Mouse (Mus musculus) splenic B cell, adult 2 months (primary cell): ENCODE measurements at regions not wholly inside any gene's neighbourhood (a gene's known extent, or its start where the extent isn't known, plus 50 kb on each side); places are given as distances from the start of the nearest gene placed in this dataset.

Source experiments
- DNase-seq: peaks from one replicate; pipeline ENCODE4 v3.0.0-alpha.2; 2011; ENCODE audit warnings: low read depth, low spot score
- H3K27me3 ChIP-seq: 2 replicates; pipeline ENCODE4 v1.6.1; 2012; ENCODE audit warnings: mild to moderate bottlenecking, low read length, moderate library complexity, mixed read lengths; ENCODE audit not compliant: control insufficient read depth, poor library complexity, insufficient read depth, severe bottlenecking
- H3K36me3 ChIP-seq: 2 replicates; pipeline ENCODE4 v1.6.1; 2012; ENCODE audit warnings: mild to moderate bottlenecking, low read length, moderate library complexity, mixed read lengths; ENCODE audit not compliant: control insufficient read depth, poor library complexity, insufficient read depth, severe bottlenecking

DNA sequence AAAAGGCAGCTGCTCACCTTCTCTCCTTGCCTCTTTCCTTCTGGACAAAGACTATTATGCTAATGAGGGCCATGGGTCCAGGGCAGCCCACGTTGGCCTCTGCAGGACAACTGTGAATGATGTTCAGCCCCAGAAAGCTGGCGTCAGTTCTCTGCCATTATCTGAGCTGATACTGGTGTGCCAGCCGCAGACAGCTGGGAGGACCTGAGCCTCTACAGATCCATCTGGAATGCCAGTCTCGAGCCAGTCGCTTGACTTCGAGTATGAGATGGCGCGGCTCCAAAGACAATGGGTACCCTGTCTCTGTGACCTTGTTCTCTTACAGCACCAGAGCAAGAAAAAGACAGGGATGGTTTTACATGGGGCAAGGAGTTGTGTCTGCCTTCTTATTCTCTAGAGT is 300.8 kb upstream of the Mki67 start:
- H3K36me3 ChIP-seq = no peaks in the 10 kb centered on the region
- no peak for DNase-seq
- H3K27me3 ChIP-seq = no peaks in the 10 kb centered on the region

DNA sequence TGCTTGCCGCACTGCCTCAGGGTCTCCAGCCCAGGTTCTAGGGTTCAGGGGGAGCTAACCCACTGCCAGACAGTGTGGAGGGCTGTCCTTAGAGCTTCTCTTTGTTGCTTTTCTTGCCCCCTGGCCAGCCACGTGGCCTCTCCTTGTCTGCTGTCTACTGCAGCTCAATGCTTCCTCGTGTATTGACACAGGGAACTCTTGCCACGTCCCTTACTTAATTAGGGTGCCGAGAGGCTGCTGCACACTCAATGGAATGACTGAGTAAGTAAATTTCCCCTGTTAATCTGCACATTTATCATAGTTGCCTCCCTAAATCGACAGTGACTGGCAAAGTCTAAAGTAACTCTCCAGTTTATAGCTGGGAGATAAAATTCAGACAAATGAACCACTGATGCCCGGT is 304.4 kb upstream of the Mki67 start:
- no peaks in the 10 kb centered on the region for H3K27me3 ChIP-seq
- DNase-seq = no peak

GRCm38 (mm10) chr7:136021071-136021470 is 304.9 kb upstream of the Mki67 start:
- DNase-seq = no peak
- H3K36me3 ChIP-seq = no peaks in the 10 kb centered on the region
- H3K27me3 ChIP-seq = no peaks in the 10 kb centered on the region

More for the DNA sequence above, 304.4 kb upstream of the Mki67 start:
- H3K36me3 ChIP-seq = no peaks in the 10 kb centered on the region

DNA sequence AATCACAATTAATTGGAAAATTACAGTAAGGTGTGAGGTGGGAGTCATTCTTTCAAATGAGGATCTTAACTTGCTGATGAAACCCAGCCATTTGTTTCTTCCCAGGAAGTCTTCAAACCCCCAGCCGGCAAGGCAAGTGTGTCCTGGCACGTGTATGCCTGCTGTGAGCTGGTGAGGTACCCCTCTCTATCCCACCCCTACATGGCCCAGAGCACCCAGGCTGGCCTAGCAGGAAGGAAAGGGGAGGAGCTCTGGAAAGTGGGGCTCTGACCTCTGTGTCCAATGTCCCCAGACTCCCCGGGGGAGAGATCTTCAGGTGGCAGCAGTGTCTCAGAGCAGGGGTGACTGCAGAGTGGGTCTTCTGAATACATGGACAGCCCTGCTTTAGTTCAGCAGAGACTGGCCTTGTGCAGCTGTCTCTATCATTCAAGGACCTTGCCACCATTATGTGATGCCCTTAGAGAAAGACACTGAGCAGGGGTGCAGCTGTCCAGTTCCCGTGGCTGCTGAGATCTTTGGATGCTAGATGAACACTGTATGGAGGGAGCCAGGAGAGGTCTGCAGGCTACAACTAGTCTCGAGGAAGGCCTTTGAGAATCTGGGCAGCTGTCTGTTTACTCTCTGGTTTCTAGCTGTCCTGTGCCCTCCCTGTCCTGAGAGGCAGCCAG is 306.8 kb upstream of the Mki67 start:
- DNase-seq = no peak
- no peaks in the 10 kb centered on the region for H3K36me3 ChIP-seq
- H3K27me3 ChIP-seq = no peaks in the 10 kb centered on the region

DNA sequence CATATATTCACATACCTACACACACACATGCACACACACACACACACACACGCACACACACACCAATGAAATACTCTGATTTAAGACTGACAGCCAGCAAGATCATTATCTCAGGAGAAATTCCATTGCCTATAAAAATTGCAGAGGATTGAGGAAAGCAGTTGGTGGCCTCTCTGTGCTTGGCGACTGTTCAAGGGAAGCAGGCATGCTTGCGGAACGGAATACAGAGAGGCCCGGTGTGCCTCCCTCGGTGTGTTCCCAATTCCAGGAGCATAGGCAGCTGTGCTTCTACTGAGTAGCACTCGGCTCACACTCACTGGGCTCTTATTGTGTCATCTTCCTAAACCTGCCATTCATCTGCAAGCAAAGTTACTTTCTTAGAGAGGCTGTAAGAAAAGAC is 310.3 kb upstream of the Mki67 start:
- H3K36me3 ChIP-seq = no peaks in the 10 kb centered on the region
- no peak for DNase-seq
- H3K27me3 ChIP-seq = no peaks in the 10 kb centered on the region

- DNase-seq = no peak
- Histone ChIP-seq H3K36me3 (no peaks in the 10 kb centered on the region), H3K27me3 (no peaks in the 10 kb centered on the region)
Observed at GRCm38 (mm10) chr7:136032026-136032425, 315.9 kb upstream of the Mki67 start.

GRCm38 (mm10) chr7:136033536-136033935 is 317.4 kb upstream of the Mki67 start:
- no peaks in the 10 kb centered on the region for H3K36me3 ChIP-seq
- no peak for DNase-seq

DNA sequence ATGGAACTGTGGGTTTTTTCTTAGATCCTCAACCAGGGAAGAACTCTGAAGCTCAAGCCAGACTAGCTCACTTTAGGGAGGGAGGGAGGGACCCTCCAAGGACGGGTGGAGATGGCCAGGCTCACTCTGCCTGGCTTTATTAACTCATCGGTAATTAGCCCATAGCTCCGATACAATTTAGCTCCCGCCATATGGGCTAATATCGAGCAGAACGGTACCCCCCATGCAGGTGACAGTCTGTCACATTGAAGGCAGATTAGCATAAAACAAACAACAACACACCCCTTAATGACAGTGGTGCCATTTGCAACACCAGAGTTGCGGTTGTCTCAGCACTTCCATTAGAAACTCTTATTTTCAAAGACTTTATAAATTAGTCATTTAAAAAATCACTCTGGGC is 319.6 kb upstream of the Mki67 start:
- no peak for DNase-seq
- no peaks in the 10 kb centered on the region for H3K27me3 ChIP-seq
- H3K36me3 ChIP-seq = no peaks in the 10 kb centered on the region

More at GRCm38 (mm10) chr7:136033536-136033935, 317.4 kb upstream of the Mki67 start:
- no peaks in the 10 kb centered on the region for H3K27me3 ChIP-seq

DNA sequence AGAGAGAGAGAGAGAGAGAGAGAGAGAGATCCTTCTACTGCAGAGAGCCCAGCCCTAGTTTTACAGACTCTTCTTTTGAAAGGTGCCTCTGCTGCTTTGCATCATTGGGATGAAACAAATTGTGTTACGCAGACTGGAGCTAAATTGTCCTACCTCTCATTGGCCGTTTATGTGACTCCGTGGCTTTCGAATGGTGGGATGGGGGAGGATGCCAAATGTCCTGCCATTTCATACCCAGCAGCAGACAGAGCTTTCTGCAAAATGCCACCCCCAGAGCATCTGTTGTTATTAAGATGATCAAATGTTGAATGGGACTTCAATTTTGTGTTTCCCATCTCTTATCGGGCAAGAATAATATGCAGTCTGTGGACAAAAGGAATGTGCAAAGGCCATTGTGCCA is 321.9 kb upstream of the Mki67 start:
- Histone ChIP-seq H3K36me3 (no peaks in the 10 kb centered on the region), H3K27me3 (no peaks in the 10 kb centered on the region)
- no peak for DNase-seq

GRCm38 (mm10) chr7:136038906-136039305 is 322.7 kb upstream of the Mki67 start:
- H3K27me3 ChIP-seq = no peaks in the 10 kb centered on the region
- H3K36me3 ChIP-seq = no peaks in the 10 kb centered on the region

GRCm38 (mm10) chr7:136041921-136042320 is 325.8 kb upstream of the Mki67 start:
- no peak for DNase-seq
- H3K36me3 ChIP-seq = no peaks in the 10 kb centered on the region

More at GRCm38 (mm10) chr7:136038906-136039305, 322.7 kb upstream of the Mki67 start:
- no peak for DNase-seq

DNA sequence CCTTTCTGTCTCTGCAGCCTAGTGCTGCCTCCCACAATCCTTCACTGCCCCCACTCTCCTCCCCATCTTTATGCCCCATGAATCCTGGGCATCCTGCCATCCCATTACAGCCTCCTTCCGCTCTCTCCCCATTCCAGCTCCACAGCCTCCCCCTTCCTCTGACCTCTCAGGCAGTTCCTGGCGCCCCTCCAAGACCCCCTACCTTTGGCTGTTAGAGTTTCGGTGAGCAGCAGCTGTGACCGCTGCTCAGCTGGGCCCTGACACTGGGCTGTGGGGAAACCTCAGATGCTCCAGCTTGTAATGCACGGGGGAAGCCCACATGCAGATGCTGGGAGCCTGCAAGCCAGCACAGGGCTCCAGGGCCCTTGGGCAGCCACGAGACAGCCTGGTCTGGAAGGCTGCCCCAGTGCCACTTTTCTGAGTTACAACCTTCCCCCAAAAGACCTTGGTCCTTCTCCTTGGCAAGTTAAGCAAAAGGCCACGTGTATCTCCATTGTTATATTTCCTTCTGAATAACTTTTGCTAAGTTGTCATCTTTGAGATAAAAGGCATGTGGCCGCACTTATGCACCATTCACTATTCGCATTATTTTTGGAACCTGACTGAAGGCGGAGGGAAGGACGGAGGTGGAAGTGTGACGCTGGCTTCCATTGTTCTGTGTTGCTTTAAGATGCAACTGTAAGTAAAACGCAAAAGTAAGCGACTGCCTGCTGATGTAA is 330.6 kb upstream of the Mki67 start:
- H3K27me3 ChIP-seq = no peaks in the 10 kb centered on the region
- H3K36me3 ChIP-seq = no peaks in the 10 kb centered on the region
- DNase-seq = no peak

More at GRCm38 (mm10) chr7:136041921-136042320, 325.8 kb upstream of the Mki67 start:
- no peaks in the 10 kb centered on the region for H3K27me3 ChIP-seq

DNA sequence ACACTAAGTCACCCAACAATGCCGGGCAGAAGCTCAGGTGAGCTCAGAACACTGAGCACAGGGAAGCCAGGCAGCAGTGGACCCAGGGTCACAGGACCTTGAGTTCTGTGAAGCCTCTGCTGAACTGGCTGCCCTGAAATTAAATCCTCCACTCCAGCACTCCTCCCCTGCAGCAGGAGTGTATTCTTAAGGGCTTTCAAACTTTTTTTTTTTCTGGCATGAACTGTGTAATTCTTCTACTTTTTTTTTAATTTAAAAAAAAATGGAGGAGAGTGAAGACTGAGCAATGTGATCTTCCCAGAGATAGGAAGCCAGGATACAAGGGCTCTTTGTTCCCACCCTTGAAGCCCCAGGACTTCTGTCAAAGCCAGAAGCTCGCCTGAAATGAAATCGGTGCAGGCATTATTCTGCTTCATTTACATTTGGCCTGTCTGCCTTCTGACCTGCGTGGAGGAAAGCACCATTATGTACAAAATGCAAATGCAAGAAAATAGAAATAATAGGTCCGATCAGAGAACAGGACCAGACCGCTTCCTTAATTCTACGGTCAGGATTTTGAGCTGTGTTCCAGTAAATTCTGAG is 331.3 kb upstream of the Mki67 start:
- no peak for DNase-seq
- no peaks in the 10 kb centered on the region for H3K36me3 ChIP-seq

DNA sequence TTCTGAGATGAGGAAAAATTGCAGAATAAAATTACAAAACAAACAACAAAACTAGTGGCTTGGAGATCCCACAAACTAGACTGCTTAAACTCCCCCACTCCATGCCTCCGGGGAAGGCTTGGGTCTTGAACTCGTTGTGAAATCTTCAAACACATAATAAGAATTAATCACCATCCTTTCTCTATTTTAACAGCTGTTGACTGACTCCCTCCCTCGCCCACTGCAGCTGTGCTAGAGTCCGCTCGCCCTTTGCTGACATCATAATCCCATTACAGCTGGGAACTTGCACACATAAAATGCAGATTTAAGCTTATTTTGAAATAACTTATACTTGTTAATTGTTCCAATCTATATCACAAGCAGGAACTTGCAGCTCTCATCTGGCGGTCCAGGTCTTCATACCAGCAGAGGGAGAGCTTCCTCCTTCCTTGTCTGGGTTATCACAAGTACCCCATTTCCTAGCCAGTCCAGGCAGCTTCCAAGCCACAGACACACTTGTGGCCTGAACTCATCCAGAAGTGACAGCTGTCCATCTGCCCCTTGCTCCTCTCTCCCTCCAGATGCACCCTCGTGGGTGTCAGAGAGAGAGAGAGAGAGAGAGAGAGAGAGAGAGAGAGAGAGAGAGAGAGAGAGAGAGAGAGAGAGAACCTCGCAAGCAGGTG is 332.9 kb upstream of the Mki67 start:
- Histone ChIP-seq H3K36me3 (no peaks in the 10 kb centered on the region), H3K27me3 (no peaks in the 10 kb centered on the region)
- no peak for DNase-seq

More for the DNA sequence above, 331.3 kb upstream of the Mki67 start:
- H3K27me3 ChIP-seq = no peaks in the 10 kb centered on the region

DNA sequence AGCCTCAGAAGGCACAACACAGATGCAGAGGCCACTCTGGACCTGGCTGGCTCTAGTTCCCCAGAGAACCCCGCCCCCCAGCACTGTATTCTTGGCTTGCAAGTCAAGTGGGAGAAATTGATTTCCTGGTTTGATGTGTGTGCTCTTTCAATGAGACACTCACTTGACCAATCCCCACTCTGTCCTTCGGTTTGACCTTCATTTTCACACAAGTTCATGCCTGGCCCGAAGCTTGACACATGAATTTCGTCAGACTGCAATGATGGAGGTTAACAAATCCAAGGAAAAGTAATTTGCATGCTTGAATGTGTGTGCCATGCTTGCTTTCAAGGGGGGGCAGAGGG is 333.4 kb upstream of the Mki67 start:
- no peak for DNase-seq
- H3K36me3 ChIP-seq = no peaks in the 10 kb centered on the region
- H3K27me3 ChIP-seq = no peaks in the 10 kb centered on the region
